Mouse (Mus musculus): ENCODE measurements around the gene Nin.

The Nin gene

GRCm38 (mm10) chr12:70011681-70012080, 101.8 kb downstream of the Nin start:
- DNase-seq (ENCODE audit: low spot score): no peak

- no peak for DNase-seq (ENCODE audit: low spot score)
These were observed 103.2 kb downstream of the Nin start for GRCm38 (mm10) chr12:70010356-70010755.

DNA sequence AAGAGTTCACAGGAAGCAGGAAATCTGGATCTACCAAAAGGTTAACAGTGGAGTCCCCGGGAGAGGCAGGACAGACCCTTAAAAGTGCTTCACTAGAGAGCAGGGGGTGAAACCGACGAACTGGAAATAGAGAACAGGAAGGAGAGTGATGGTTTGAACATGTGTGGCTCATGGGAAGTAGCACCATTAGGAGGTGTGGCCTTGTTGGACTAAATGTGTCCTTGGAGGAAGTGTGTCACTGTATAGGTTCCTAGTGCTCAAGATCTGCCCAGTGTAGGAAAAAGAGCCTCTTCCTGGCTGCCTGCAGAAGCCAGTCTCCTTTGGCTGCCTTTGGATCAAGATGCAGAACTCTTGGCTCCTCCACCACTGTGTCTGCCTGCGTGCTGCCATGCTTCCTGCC, 108.4 kb downstream of the Nin start:
- no peak for DNase-seq (ENCODE audit: low spot score)

GRCm38 (mm10) chr12:69998186-69998983, 115.1 kb downstream of the Nin start:
- DNase-seq (ENCODE audit: low spot score): no peak

DNA sequence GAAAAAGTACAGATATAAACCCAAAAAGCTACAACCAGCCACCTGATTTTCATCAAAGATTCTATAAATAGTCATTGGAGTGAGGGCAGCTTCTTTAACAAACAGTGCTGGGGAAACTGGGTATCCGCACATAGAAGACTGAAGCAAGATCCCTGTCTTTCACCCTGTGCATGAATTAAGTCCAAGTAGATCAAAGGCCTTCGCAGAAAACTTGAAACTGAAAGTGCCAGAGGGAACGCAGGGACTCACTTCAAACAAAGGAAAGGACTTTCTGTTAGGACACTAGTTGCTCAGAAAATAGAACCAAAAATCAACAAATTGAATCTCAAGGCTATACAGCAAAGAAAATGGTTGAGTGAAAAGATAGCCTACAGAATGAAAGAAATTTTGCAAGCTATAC, 118.1 kb downstream of the Nin start:
- DNase-seq (ENCODE audit: low spot score): no peak

GRCm38 (mm10) chr12:69986786-69987497, 126.6 kb downstream of the Nin start, which contains the start of gene Sav1:
TSS of gene Sav1 (minus strand) at chr12:69987002.
- DNase-seq (ENCODE audit: low spot score): peak; percentile 86

GRCm38 (mm10) chr12:69986241-69986762, 127.2 kb downstream of the Nin start:
- DNase-seq (ENCODE audit: low spot score): peak; percentile 47

GRCm38 (mm10) chr12:69985546-69985945, 128.0 kb downstream of the Nin start:
- DNase-seq (ENCODE audit: low spot score): no peak

GRCm38 (mm10) chr12:69982874-69983273, 130.6 kb downstream of the Nin start:
- no peak for DNase-seq (ENCODE audit: low spot score)

DNA sequence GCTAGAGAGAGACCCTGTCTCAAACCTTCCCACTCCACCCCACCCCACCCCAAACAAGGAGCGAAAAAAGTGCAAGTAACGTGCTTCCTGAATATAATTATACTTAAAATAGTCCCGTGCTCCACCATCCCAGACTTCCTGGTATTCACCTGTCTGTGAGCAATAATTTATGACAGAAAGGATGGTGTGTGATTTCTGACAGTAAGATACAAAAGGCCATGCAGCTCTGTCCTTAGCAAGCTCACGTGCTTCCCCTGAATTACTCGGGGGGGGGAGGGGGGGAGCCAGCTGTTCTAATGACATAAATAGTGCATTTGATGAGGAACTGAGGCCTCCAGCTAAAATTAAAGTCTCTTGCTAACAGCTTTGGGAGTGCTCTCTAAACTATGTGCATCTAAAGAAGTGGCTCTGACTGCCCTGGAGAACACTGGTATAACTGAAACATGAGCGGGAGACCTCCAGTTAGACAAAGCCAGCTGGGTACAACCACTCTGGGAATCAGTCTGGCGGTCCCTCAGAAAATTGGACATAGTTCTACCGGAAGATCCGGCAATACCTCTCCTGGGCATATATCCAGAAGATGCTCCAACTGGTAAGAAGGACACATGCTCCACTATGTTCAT, 136.0 kb downstream of the Nin start:
- no peak for DNase-seq (ENCODE audit: low spot score)

GRCm38 (mm10) chr12:69976688-69977087, 136.8 kb downstream of the Nin start:
- no peak for DNase-seq (ENCODE audit: low spot score)

DNA sequence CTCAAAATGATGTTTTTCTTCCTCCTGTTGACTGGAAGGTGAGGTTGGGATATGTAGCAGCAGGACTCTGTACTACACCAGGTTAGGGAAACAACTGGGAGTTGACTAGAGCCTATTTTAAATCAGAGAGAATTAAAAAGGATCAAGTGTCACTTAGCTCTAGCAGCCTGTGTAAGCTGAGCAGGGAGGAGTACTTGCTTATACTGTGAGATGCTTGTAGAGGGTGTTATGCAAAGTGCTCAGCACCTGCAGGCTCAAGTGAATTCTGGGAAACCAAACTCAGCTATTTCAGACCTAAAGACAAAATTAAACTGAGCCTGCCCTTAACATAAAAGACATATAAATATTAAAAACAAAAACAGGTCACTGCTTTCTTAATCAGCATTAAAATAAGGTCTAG, 139.9 kb downstream of the Nin start:
- no peak for DNase-seq (ENCODE audit: low spot score)

DNA sequence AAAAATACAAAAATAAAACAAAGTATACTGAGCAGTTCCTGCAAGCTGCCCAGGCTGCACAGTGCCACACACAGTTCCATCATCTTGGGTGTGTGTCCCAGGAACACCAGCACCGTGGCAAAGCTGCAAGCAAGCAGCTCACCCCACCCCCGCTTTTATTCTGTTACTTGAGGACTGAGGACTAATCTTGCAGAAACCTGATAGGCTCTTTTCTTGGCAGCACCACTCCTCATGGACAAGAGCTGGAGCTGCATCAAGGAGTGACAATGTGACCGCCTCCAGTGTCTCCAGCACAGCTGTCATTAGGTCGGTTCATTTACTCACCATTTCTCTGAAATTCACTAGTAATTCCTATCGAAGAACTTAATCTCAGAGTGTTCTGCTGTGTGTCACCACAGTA, 145.4 kb downstream of the Nin start:
- no peak for DNase-seq (ENCODE audit: low spot score)

DNA sequence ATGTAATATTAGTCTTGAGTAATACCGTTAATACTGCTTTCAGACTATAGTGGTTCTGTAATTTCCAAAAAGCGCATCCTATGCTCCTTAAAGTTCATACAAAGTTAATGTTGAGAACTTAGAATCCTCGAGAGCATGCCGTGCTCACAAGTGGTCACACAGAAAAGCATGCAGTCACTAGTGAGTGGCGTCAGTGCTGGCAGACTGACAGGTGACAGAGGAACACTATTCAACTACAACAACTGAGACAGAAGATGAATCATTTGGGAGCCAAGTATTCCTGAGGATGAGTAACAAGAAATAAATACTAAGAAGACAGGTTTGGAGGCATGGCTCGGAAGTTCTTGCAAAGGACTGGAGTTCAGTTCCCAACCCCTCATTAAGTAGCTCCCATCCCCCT, 146.4 kb downstream of the Nin start:
- DNase-seq (ENCODE audit: low spot score): no peak

- peak; percentile 34 for DNase-seq (ENCODE audit: low spot score)
These were observed 147.4 kb downstream of the Nin start for GRCm38 (mm10) chr12:69966071-69966470.

- no peak for DNase-seq (ENCODE audit: low spot score)
These were observed 147.9 kb downstream of the Nin start for GRCm38 (mm10) chr12:69965644-69966043.

DNA sequence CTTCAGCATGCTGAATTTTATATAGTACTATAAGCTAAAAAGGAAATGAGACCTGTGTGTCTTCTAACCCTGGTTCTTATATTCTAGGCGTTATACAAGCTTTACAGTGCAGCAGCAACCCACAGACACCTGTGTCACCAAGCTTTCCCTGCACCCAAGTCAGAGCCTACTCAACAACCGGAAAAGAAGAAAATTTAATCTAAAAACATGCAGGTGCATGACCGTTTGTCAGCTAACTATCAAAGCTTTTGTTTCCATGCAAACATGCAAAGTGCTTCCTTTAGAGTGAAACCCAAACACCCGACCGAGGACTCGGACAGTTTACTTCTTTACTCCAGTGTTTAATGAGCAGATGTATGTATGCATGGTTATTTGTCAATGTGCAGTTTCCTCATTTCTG, 150.4 kb downstream of the Nin start:
- no peak for DNase-seq (ENCODE audit: low spot score)

DNA sequence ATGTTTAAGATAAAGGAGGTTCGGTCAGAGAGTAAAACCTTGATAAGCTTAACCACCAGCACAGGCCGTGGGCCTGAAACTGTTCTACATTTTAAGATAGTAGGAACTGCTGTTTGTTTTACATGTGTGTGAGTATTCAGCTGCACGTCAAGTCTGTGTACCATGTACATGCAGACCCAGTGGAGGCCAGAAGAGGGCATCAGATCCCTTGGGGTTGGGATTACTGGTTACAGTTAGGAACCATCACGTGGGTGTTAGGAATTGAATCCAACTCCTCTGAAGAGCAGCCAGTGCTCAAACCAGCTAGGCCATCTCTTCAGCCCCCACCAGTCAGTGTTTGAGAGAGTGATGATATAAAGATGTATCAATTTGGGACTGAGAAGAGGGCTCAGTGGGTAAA, 151.0 kb downstream of the Nin start:
- DNase-seq (ENCODE audit: low spot score): peak; percentile 28
